Mouse (Mus musculus) neural tube, embryonic 11.5 days (tissue): Measurements from ENCODE around the gene Wdr5b. TPM values are rescaled to one million over a fixed set of nuclear protein-coding genes. Genes with fewer than 3 reads are reported as not detected.
"Not testable (repeated sequence)": the region's sequence is repeated elsewhere in the genome, so short reads cannot be mapped to it uniquely, and the experiment has no call there.

Experiments
- ATAC-seq: fragments of 200-750 bp; cut with Nextera tagmentation; 2 replicates; pipeline ENCODE4 v1.8.0; 2017; ENCODE audit warnings: moderate number of reproducible peaks, mild to moderate bottlenecking, moderate TSS enrichment, moderate library complexity; ENCODE audit not compliant: insufficient read depth, low FRiP score, low TSS enrichment
- DNase-seq: peaks from one replicate; pipeline ENCODE4 v3.0.0-alpha.2; 2015; ENCODE audit warnings: low spot score
- H3K27ac ChIP-seq: fragments of 300-500 bp; sonication (generic); 2 replicates; pipeline ENCODE4 v1.5.1; 2014; ENCODE audit warnings: low read depth, mild to moderate bottlenecking, low read length
- H3K27me3 ChIP-seq: fragments of 300-500 bp; sonication (generic); 2 replicates; pipeline ENCODE4 v1.6.1; 2014; ENCODE audit warnings: mild to moderate bottlenecking, low read length, mixed read lengths; ENCODE audit not compliant: control insufficient read depth, insufficient read depth
- H3K36me3 ChIP-seq: fragments of 300-500 bp; sonication (generic); 2 replicates; pipeline ENCODE4 v1.6.1; 2014; ENCODE audit warnings: mild to moderate bottlenecking, low read length, moderate library complexity, mixed read lengths; ENCODE audit not compliant: control insufficient read depth, insufficient read depth
- H3K4me1 ChIP-seq: fragments of 300-500 bp; sonication (generic); 2 replicates; pipeline ENCODE4 v1.6.1; 2014; ENCODE audit warnings: low read length, mixed read lengths; ENCODE audit not compliant: control insufficient read depth, insufficient read depth
- H3K4me2 ChIP-seq: fragments of 300-500 bp; sonication (generic); 2 replicates; pipeline ENCODE4 v1.6.1; 2014; ENCODE audit warnings: low read depth, mild to moderate bottlenecking, moderate library complexity
- H3K4me3 ChIP-seq: fragments of 300-500 bp; sonication (generic); 2 replicates; pipeline ENCODE4 v1.5.1; 2014; ENCODE audit warnings: low read depth, low read length
- H3K9ac ChIP-seq: fragments of 300-500 bp; sonication (generic); 2 replicates; pipeline ENCODE4 v1.6.1; 2014; ENCODE audit warnings: mild to moderate bottlenecking, low read length
- H3K9me3 ChIP-seq: fragments of 300-500 bp; sonication (generic); 2 replicates; pipeline ENCODE4 v1.6.1; 2016; ENCODE audit warnings: low read length; ENCODE audit not compliant: control insufficient read depth
- WGBS: fragments of 180-500 bp; shearing (Covaris S2); extraction: QIAGEN DNeasy Blood & Tissue Kit; methylation state at CpG from one replicate; pipeline ENCODE4 v1.1.7; 2014; 5-methylcytosine and 5-hydroxymethylcytosine counted together
- polyA plus RNA-seq: library from polyadenylated mRNA; unstranded; fragments of >200 nt; fragmentation: Nextera tagmentation; extraction: Ambion mirVana; gene quantifications from 2 replicates; pipeline ENCODE4 v1.2.1, GENCODE M21; 2014

The Wdr5b gene
- polyA plus RNA-seq = 10.3 and 11.7 TPM in 2 replicates

DNA sequence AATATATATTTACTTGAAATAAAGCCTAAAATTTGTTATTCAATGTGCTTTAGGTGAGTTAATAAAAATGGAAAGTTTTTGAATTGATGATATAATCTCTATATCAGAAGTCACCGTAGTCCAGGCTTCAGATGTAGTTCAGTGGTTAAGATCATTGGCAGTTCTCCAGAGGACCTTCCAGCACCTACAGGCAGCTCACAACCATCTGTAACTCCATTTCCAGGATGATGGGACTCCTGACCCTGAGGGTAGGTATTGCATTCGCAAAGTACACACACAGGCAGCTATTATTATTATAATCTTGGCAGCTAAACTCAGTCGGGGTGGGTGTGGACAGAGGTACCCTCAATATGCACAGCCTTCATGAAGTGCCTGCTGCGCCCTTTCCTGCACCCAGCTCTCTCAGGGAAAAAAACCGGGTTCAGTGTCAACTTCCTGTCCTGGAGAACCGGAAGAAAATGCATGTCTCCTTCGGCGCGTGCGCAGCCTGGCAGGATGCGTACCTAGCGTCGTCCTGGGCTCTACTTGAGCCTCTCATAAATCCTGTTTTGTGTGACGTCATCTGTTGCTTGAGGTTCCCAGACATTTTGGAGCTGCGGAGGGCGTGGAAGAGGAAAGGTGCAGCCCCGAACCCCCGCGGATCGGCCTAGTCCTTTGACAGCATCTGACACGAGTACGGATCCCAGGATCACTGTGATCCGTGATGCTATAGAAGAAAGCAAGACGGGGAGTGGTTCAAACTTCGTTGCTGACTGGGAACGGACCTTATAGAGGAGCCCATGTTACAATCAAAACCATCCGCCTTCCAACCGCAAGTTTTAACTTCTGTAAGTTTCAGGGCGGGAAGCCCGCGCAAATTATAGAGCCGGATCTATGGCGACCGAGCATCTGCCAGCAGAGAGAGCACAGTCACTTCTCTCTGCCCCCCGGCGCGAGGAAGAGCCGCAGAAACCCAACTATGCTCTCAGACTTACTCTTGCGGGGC is at the start of gene Wdr5b:
Gene Wdr5b (plus strand): TSS at position 551 of the 985 bp plus-strand sequence.
- Histone ChIP-seq H3K9me3 (no peaks in the 10 kb centered on the region), H3K27ac (peak within 1 kb of the TSS; percentile 44; the same call in 1 of the 2 replicates), H3K9ac (peak within 1 kb of the TSS; percentile 69), H3K36me3 (0 out of 2 replicates have a peak, but pooled peaks cover 1% of the 10 kb centered on the region), H3K4me3 (peak within 1 kb of the TSS; percentile 58), H3K4me1 (peaks cover 8% of the 10 kb centered on the region; the same call in 1 of the 2 replicates), H3K4me2 (peak within 1 kb of the TSS; percentile 76), H3K27me3 (no peaks in the 10 kb centered on the region)
- ATAC-seq = peak; percentile 95
- DNase-seq = peak; percentile 90
- 3% methylated on average over 39 of the region's 39 CpGs for WGBS

DNA sequence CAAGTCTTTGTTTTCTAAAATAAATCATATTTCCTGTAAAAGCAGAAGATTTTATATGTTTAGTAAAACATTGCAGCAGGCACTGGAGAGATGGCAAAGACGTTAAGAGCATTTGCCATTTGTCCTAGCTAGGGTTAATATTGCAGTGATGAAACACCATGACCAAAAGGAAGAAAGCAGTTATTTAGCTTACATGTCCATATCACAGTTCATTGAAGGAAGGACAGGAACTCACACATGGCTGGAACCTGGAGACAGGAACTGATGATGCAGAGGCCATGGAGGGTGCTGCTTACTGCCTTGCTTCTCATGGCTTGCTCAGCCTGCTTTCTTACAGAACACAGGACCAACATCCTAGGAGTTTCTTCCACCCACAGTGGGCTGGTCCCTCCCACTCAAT is 48.6 kb upstream of the Wdr5b start:
- no peaks in the 10 kb centered on the region for H3K4me1 ChIP-seq
- DNase-seq = no peak
- H3K36me3 ChIP-seq = no peaks in the 10 kb centered on the region
- no peak overlapping the region for H3K27ac ChIP-seq
- no peak overlapping the region for H3K4me2 ChIP-seq
- no peak for ATAC-seq
- H3K9ac ChIP-seq = no peak overlapping the region
- H3K27me3 ChIP-seq = no peaks in the 10 kb centered on the region
- 78% methylated on average over 1 of the region's 1 CpGs for WGBS
- no peaks in the 10 kb centered on the region for H3K9me3 ChIP-seq
- H3K4me3 ChIP-seq = no peak overlapping the region

DNA sequence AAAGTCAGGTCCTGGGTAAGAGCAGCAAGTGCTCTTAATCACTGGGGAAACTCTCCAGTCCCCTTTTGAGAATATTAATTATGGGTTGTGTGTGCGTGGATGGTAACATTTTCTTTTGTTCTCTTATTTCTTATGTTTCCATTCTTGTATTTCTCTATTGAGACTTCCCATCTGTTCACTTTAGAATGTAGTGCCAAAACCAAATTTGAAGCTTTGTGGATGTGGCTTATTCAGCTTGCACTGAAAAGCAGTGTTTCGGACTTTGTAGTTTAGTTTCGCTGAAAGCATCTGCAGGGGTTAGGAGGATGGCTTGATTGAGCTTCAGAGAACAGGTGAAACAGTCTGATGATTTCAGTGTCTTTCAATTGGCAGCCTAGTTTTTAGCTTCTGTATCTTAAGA is 47.7 kb upstream of the Wdr5b start:
- Histone ChIP-seq H3K9me3 (no peaks in the 10 kb centered on the region), H3K36me3 (no peaks in the 10 kb centered on the region), H3K4me3 (no peak overlapping the region), H3K4me2 (no peak overlapping the region), H3K4me1 (no peaks in the 10 kb centered on the region), H3K9ac (no peak overlapping the region), H3K27me3 (no peaks in the 10 kb centered on the region), H3K27ac (no peak overlapping the region)
- WGBS = 97% methylated on average over 3 of the region's 3 CpGs
- DNase-seq (no peak), ATAC-seq (no peak)

DNA sequence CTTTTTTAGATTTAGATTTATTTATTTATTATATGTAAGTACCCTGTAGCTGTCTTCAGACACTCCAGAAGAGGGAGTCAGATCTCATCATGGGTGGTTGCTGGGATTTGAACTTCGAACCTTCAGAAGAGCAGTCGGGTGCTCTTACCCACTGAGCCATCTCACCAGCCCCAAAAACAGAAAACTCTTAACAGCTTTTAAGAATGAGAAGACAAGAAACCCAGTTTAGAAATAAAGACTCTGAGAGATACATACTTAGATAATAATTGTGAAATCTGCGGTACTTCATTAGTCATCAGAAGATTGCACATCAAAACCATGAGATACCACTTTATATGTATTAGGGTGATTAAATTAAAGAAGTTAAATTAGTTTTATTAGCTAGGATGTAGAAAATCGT is 42.1 kb upstream of the Wdr5b start:
- not testable (repeated sequence) for H3K4me1 ChIP-seq, H3K36me3 ChIP-seq, H3K9me3 ChIP-seq, DNase-seq, H3K27me3 ChIP-seq, H3K4me3 ChIP-seq, ATAC-seq, H3K9ac ChIP-seq, H3K27ac ChIP-seq, H3K4me2 ChIP-seq
- WGBS = 98% methylated on average over 4 of the region's 4 CpGs

DNA sequence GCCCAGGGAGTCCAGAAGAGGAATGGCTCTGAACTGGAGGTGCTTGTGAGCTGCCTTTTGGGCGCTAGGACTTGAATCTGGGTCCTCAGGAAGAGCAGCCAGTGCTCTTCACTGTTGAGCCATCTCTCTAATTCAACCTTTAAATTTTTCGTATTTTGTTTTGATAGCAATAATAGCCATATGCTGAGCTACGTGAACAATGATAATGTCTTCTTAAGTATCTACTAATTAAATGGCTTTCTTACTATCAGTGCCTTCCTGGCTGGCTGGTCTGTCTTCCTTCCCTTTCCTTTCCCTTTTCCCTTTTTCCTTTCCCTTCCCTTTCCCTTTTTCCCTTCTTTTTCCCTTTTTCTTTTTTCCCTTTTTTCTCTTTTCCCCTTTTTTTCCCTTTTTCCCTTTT is 32.6 kb upstream of the Wdr5b start:
- Histone ChIP-seq H3K4me1 (no peaks in the 10 kb centered on the region), H3K9ac (no peak overlapping the region), H3K36me3 (no peaks in the 10 kb centered on the region), H3K4me2 (no peak overlapping the region), H3K27me3 (no peaks in the 10 kb centered on the region), H3K4me3 (no peak overlapping the region), H3K27ac (no peak overlapping the region), H3K9me3 (no peaks in the 10 kb centered on the region)
- DNase-seq (no peak), ATAC-seq (no peak)
- 90% methylated on average over 3 of the region's 3 CpGs for WGBS

DNA sequence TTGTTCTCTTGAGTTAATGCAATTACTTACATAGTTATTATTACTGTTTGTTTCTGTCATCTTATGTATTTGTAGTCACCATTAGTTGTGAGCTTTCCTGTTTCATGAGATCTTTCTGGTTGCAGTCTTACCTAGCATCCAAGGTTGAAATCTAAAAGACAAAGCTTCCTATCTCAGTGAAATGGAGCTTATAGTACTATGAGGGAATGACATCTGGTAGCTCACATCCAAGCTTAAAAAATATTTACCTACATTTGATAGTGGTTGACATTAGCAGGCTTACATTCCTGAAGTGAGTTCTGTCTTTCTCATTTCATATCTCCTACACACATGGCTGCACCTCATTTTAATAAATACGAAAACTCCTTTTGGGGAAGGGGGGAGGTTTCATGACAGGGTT is 24.7 kb upstream of the Wdr5b start:
- no peaks in the 10 kb centered on the region; the same call in 1 of the 2 replicates for H3K36me3 ChIP-seq
- no peak overlapping the region for H3K4me2 ChIP-seq
- H3K9me3 ChIP-seq = no peaks in the 10 kb centered on the region
- 97% methylated on average over 1 of the region's 1 CpGs for WGBS
- no peak overlapping the region for H3K27ac ChIP-seq
- H3K4me1 ChIP-seq = no peaks in the 10 kb centered on the region
- no peaks in the 10 kb centered on the region for H3K27me3 ChIP-seq
- H3K4me3 ChIP-seq = no peak overlapping the region
- no peak for DNase-seq
- H3K9ac ChIP-seq = no peak overlapping the region
- ATAC-seq = no peak

DNA sequence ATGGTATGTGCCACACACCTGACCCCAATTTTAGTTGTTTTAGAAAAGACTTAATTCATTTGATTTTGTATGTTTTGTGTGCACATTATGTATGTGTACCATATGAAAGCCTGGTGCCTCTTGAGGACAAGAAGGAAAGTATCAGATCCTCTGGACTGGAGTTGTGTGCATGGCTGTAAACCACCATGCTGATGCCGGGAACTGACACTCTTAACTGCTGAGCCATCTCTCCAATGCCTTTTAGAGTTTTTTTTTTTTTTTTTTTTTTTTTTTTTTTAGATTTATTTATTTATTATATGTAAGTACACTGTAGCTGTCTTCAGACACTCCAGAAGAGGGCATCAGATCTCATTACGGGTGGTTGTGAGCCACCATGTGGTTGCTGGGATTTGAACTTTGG is 12.9 kb upstream of the Wdr5b start:
- H3K9me3 ChIP-seq, H3K27me3 ChIP-seq, DNase-seq, ATAC-seq, H3K27ac ChIP-seq, H3K36me3 ChIP-seq, H3K4me2 ChIP-seq, H3K9ac ChIP-seq, H3K4me3 ChIP-seq, H3K4me1 ChIP-seq: not testable (repeated sequence)
- 91% methylated on average over 1 of the region's 2 CpGs for WGBS

DNA sequence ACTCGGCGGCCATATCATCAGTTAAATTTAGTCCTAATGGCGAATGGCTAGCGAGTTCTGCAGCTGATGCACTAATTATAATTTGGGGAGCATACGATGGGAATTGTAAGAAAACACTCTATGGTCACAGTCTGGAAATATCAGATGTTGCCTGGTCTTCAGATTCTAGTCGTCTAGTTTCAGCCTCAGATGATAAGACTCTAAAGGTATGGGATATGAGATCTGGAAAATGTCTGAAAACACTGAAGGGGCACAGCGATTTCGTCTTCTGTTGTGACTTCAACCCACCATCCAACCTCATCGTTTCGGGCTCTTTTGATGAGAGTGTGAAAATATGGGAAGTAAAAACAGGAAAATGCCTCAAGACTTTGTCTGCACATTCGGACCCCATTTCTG is 633 bp downstream of the Wdr5b start:
- Histone ChIP-seq H3K27ac (peak overlapping the region; percentile 44; the same call in 1 of the 2 replicates), H3K4me2 (peak overlapping the region; percentile 76), H3K27me3 (no peaks in the 10 kb centered on the region), H3K9me3 (no peaks in the 10 kb centered on the region), H3K4me1 (peaks cover 8% of the 10 kb centered on the region; the same call in 1 of the 2 replicates), H3K9ac (peak overlapping the region; percentile 69), H3K36me3 (0 out of 2 replicates have a peak, but pooled peaks cover 3% of the 10 kb centered on the region), H3K4me3 (peak overlapping the region; percentile 58)
- no peak for DNase-seq
- ATAC-seq = no peak
- WGBS = 33% methylated on average over 11 of the region's 11 CpGs

DNA sequence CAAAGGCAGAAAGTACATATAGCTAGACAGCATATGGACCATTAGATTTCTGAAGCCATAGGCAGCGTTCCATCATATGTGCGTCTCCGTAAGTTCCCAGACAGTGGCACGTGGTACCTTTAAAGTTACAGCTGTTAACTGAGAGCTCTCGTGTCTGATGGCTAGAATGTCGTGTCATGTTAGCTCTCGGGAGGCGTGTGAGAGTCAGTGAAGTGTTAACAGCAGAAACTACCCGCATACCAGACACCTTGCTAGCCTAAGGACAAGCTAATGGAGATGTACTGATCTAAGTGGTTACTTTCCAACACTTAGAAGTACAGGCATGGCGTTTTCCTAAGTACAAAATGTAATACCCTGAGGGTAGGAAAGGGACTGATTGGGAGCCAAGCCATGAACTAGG is 2.1 kb downstream of the Wdr5b start:
- 92% methylated on average over 10 of the region's 10 CpGs for WGBS
- 0 out of 2 replicates have a peak, but pooled peaks cover 3% of the 10 kb centered on the region for H3K36me3 ChIP-seq
- H3K27me3 ChIP-seq = no peaks in the 10 kb centered on the region
- ATAC-seq (no peak), DNase-seq (no peak)
- H3K4me2 ChIP-seq = no peak overlapping the region
- H3K9me3 ChIP-seq = no peaks in the 10 kb centered on the region
- H3K9ac ChIP-seq = no peak overlapping the region
- H3K4me3 ChIP-seq = no peak overlapping the region
- H3K27ac ChIP-seq = no peak overlapping the region
- peaks cover 8% of the 10 kb centered on the region; the same call in 1 of the 2 replicates for H3K4me1 ChIP-seq
